Mouse (Mus musculus) layer of hippocampus, adult 8-10 months (tissue): ENCODE measurements around the gene Psmd10. TPM values are rescaled to one million over a fixed set of nuclear protein-coding genes. Genes with fewer than 3 reads are reported as not detected.

ENCODE experiments used
- DNase-seq, 2 experiments: peaks; one replicate each; pipeline ENCODE4 v3.0.0; 2022; ENCODE audit warnings: low spot score in 2 of 2
- total RNA-seq, 4 experiments: library from RNA; stranded (reverse); gene quantifications; 2 replicates each; pipeline ENCODE4 v1.2.4; 2022

Psmd10 gene
- total RNA-seq, result 10 to 100 TPM; 18.1 to 21.8 (median 18.8) TPM

- DNase-seq, result peak; percentile 89 to 93
Measured at GRCm38 (mm10) chrX:140956272-140956940, at the start of gene Psmd10, which contains the start of gene Atg4a. TSS of gene Psmd10 (minus strand) at chrX:140956728. TSS of gene Atg4a (plus strand) at chrX:140956907.

DNA sequence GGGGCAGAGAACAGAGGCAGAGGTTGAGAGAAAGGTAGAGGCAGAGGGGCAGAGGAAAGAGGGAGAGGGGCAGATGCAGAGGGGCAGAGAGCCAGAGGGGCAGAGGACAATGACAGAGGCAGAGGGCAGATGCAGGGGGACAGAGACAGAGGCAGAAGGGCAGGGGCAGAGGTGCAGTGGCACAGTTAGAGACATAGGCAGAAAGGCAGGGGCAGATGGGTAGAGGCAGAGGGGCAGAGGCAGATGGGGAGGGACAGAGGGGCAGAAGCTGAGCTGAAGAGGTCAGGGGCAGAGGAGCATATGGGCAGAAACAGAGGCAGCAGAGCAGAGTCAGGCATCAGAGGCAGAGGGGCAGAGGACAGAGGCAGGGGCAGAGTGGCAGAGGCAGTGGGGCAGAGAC, 42.4 kb upstream of the Psmd10 start:
- DNase-seq, result no peak

- no peak for DNase-seq
Measured at GRCm38 (mm10) chrX:140997912-140998545, 41.5 kb upstream of the Psmd10 start.

GRCm38 (mm10) chrX:140996909-140997516, 40.5 kb upstream of the Psmd10 start:
- DNase-seq, result no peak

DNA sequence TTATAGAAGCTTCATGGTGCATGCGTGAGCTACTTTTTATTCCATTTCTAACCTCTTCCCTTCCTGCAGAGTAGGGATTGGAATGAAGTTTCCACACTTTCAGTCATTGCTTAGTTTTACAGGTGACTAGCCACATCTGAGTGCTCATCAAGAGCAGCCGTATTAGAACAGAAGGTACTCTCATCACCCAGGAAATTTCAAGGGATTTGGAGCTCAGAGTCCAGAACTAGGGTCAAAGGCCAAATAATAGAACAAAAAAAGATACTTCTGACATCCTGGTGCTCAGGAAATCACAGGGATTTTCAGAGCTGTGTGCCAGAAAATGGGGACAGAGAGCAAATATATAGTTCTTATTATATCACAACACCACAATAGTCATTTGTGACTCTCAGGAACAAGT, 28.7 kb upstream of the Psmd10 start:
- DNase-seq, result no peak

DNA sequence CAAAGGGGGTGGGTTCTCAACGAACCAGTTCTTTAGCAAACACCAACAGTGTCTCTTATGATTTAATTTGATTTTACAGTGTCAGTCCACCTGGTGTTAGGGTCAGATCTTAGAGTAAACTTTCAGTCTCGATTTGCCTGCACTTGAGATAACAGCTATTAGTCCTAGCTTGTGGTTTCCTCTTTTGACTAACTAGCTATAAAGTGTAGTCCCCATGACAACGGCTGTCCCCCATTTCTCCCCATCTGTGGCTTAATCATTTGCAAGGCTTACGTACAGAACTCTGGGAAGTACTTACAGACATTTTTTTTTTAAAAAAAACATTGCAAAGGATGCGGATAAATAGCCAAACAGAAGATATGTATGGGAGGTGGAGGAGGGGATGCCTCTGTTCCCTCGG, 28.3 kb upstream of the Psmd10 start:
- DNase-seq, result no peak

- no peak for DNase-seq
Measured at GRCm38 (mm10) chrX:140983206-140983960, 26.9 kb upstream of the Psmd10 start.

DNA sequence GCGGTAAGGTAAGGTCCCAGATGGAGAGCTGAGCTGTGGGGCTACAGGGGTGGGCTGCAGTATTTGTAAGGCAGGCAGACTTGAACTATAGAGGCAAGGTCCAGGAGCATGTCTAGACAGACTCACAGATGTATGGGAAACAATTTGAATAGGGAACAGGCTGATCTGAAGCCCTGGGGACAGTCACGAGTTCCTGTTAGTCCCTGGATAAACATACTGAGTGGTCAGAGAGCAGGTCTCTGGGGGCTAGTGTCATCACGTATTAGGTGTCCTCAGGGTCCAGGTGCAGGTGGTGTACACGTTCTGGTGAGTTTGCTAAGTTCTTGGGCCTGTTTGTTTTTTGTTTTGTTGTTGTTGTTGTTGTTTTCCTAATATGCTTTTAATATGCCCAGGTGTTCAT, 23.6 kb upstream of the Psmd10 start:
- DNase-seq, result no peak

- peak; percentile 19 to 31 for DNase-seq
Measured at GRCm38 (mm10) chrX:140979546-140979945, 23.0 kb upstream of the Psmd10 start.

GRCm38 (mm10) chrX:140978943-140979342, 22.4 kb upstream of the Psmd10 start:
- DNase-seq, result no peak

DNA sequence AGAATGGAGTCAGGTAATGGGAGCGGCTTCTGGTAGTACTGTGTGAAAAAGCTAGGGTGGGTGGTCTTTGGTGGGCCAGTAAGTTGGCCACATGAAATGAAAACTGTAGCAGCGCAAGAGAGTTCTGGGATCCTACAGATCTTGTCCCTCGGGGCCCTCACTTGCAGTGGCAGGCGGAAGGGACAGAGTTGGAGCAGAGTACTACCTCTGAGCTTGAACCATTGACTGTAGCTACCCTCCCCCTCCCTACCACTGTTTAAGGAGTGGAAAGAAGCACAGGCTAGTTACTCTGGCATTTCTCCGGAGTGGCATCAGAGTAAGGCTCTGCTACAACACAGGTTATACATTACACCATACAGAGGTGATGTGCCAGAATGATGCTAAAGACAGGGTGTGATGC, 431 bp upstream of the Psmd10 start:
- peak in 1 of 2 experiments; percentile 5 for DNase-seq

DNA sequence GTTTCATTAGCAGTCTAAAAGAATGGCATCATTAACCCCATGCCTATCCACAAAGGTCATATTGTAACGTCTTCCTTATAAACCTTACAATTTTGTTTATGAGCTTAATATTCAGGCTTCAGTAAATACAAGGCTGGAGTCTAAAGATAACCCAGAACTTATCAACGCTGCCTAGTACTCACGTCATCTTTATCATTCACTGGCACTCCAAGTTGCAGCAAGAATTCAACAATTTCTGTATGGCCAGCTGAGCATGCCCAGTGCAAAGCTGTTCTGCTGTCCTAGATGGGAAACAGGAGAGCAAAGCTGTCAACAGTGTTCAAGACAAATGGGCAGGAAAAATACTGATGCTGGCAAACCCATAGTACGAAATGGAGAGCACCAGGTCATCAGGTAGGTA, 2.9 kb downstream of the Psmd10 start:
- DNase-seq, result no peak

- no peak for DNase-seq
Measured at GRCm38 (mm10) chrX:140936271-140936670, 20.3 kb downstream of the Psmd10 start.

- DNase-seq, result no peak
Measured at GRCm38 (mm10) chrX:140933263-140933662, 23.3 kb downstream of the Psmd10 start.

DNA sequence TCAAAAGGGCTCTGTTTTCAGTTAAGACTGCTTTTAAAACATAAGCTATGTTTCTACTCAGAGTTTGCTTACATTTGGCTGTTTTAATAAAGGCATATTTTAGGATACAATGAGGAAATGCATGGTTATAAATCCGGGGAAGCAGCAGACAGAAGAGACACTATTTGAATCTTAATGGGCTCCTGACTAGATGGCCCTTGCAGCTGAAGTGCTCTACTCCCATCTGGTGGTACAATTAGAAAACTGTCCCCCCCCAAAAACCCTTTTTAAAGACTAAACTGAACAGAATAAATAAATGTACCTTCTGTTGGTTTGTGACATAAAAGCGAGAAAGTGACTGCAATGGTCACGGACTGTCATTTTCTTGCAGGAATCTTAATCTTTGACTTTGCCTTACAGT, 24.5 kb downstream of the Psmd10 start:
- DNase-seq, result no peak

DNA sequence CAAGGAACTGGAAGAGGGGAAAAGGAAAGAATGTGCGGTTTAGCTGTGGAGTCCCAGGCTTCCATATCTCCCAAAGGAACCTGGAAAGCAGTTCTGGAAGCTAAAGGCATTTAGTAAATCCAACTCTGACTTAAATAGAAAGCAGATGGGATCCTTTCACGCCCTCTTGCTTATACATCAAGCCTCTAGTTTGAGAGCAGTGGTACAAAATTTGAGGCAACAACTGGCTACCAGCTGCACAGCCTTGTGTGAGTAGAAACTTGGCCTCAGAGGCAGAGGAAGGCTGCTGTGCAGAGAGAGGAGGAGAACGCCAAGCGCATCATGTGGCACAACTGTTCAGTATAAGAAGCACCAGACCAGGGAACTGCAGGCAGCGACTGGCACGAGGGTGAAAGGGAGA, 35.2 kb downstream of the Psmd10 start:
- DNase-seq, result no peak

DNA sequence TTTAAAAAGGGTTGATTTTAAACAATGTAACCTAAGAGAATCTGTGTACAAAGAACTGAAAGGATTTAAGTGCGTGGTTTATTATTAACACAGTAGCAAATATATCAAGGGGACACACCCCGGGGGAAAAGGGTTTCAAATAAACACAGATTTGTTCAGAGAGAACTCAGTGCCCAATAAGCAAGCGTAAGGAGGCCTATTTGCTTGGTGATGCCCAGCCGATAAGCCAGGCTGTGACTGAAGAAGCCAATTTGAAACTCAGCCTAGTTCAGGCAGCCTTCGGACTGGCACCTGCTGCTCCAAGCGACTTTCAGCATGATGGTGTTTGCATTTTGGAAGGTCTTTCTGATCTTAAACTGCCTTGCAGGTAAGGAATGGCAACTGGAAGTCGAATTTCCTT, 49.2 kb downstream of the Psmd10 start, which contains the start of gene Vsig1:
Gene Vsig1, plus strand, starts transcription at position 249 of the 400 bp plus-strand sequence.
- DNase-seq, result no peak

GRCm38 (mm10) chrX:140903487-140903886, 53.0 kb downstream of the Psmd10 start:
- no peak for DNase-seq
